Mouse (Mus musculus) inflammation-experienced regulatory T-cells, adult 6 months (primary cell): Measurements from ENCODE around the gene Rnf141. TPM values are rescaled to one million over a fixed set of nuclear protein-coding genes. Genes with fewer than 3 reads are reported as not detected.

ENCODE experiments used
- ATAC-seq: one replicate; pipeline ENCODE4 v1.8.0; 2017
- polyA plus RNA-seq, 3 experiments: library from polyadenylated mRNA; unstranded; fragments of 100-300 nt; shearing (Covaris generic); gene quantifications; one replicate each; pipeline ENCODE4 v1.2.1; 2017

The Rnf141 gene
- 10 to 100 TPM; 13.0 to 20.0 (median 13.1) TPM for polyA plus RNA-seq

- ATAC-seq = peak; percentile 88
Observed at GRCm38 (mm10) chr7:110843916-110844874, at the start of gene Rnf141. Gene Rnf141, minus strand, starts transcription at chr7:110844457.

GRCm38 (mm10) chr7:110891501-110891986, 47.3 kb upstream of the Rnf141 start:
- ATAC-seq = no peak

GRCm38 (mm10) chr7:110881746-110882333, 37.6 kb upstream of the Rnf141 start:
- ATAC-seq = no peak

GRCm38 (mm10) chr7:110878028-110878427, 33.8 kb upstream of the Rnf141 start:
- ATAC-seq = no peak

- no peak for ATAC-seq
Observed at GRCm38 (mm10) chr7:110876965-110877364, 32.7 kb upstream of the Rnf141 start.

DNA sequence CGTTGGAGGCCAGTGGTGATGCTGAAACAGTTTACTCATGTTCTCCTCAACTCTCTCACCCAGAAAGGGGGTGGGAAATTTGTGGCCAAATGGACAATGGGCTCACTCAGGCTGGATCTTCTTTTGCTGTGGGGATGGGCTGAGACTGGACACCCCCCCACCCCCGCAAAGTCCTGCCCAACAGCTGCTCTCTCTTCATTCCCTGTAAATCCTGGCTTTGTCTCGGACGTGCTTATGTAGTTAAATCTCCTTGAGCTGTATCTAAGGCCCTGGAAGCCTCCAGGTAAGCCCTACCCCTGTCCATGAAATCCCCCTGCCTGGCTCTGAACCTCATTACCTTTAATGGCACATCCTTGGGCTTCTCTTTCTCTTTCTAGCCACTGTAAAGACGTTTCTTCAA, 24.6 kb upstream of the Rnf141 start:
- ATAC-seq = no peak

GRCm38 (mm10) chr7:110867116-110867515, 22.9 kb upstream of the Rnf141 start:
- ATAC-seq = no peak

GRCm38 (mm10) chr7:110866021-110866420, 21.8 kb upstream of the Rnf141 start:
- ATAC-seq = no peak

DNA sequence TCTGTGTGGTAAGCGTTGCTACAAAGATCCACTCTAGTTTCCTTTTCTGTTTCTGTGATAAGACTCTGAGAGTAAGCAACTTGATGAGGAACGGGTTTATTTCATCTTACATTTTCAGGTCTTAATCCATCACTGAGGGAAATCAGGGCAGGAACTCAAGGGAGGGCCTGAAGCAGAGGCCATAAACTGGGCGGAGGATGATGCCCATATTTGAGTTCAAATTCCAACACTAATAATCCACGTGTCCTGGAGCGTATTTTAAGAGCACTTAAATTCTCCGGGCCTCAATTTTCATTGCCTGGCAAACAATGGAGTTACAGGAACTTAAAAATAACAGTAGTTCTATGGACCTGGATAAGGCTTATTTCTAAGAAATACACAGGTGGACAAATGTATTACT, 21.3 kb upstream of the Rnf141 start:
- no peak for ATAC-seq

- no peak for ATAC-seq
Observed at GRCm38 (mm10) chr7:110865038-110865437, 20.8 kb upstream of the Rnf141 start.

GRCm38 (mm10) chr7:110862751-110863289, 18.6 kb upstream of the Rnf141 start, which contains the start of gene Lyve1:
Gene Lyve1, minus strand, starts transcription at chr7:110863239.
- ATAC-seq = no peak

DNA sequence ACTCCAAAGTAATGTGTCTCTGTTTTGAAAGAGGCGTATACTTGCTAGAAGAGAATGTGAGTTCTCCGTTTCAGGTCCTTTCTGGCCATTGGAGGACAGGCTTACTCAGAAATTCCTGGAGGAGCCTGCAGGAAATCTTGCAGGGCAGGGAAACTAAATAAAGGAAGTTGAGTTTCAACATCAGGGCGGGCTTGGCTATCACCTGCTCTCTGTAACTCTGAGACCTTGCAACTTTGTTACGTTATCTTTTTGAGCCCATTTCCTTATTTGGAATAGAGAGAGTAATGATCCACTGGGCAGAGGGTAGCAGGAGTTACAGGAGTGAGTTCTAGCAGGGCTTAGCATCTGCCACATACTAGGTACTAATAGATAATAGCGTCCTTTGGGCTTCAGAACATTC, 15.9 kb upstream of the Rnf141 start:
- ATAC-seq = no peak

- no peak for ATAC-seq
Observed at GRCm38 (mm10) chr7:110855604-110856003, 11.3 kb upstream of the Rnf141 start.

DNA sequence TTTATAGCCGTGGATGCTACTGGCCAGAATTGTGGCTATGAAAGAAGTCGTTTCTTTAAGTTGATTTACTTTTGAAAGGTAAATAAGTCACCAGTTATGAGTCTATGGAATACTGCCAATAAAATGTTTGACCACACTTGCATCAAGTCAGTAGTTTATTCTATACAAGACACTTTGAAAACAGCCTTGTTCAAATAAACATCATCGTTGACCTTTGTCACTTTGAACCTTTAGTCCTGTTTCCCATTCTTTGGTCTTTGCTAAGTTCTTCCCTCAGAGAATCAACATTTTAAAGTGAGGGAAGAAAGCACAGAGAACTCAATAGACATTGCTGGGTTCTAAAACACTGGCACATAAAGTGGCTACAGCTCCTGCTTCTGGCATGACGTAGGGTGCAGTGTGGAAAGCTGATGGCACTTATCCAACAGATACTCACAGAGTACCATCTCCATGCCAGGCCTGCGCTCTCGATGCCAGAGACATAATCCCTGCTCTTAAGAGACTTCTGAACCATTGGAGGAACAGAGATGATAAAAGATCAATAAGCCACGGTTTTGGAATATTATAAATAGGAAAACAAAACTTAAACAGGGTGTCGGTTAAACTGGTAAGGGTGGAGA, 10.8 kb upstream of the Rnf141 start:
- no peak for ATAC-seq

GRCm38 (mm10) chr7:110854519-110854918, 10.3 kb upstream of the Rnf141 start:
- no peak for ATAC-seq

DNA sequence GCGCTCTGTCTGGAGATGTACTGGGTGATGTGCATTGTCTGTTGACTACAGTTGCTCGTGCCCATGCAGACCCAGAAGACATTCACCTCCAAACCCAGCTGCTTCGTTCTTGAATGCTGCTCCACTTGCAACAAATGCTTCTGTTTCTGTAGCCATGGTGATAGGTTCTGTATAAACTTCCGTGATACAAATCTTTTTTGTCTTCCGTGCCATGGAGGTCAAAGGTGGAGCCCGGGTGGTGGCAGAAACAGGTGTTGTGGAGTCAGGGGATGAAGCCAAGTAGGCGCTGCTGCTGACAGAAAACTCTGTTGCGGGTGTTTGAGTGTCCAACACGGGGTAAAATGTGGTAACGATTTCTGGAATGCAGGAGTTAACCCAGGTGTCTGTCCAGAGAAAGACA, 9.4 kb upstream of the Rnf141 start:
- ATAC-seq = no peak

DNA sequence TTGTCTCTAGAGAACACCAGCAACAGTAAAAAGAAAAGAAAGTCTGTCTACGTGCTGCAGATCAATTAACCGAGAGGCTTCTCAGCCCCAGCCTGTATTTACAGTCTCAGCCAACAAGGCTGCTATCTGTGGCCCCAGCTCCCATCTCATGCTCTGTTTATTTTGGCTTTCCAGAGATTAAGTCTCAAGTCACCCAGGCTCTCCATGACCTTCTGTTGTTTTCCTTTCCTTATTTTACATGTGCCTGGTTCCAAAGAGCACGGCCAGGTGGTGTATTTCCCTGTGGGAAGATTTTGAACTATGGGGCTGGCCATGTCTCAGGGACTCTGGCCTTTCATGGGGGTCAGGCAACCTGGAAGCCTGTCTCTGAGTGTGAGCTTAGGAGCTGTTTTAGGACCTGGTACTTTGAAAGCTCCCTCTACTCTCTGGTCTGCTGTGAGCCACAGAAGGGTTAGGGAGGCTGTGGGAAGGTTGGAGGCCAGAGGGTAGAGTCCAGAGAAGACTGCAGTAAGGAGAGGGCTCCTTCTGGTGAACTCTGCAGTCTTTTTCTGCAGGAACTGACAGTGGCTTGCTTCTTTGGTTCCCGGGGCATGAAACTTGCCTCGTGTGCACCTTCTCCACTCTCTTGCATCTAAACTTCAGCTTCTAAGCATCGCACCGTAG, 7.4 kb upstream of the Rnf141 start:
- ATAC-seq = no peak

GRCm38 (mm10) chr7:110848371-110848770, 4.1 kb upstream of the Rnf141 start:
- ATAC-seq = no peak

GRCm38 (mm10) chr7:110847321-110847720, 3.1 kb upstream of the Rnf141 start:
- ATAC-seq = no peak

DNA sequence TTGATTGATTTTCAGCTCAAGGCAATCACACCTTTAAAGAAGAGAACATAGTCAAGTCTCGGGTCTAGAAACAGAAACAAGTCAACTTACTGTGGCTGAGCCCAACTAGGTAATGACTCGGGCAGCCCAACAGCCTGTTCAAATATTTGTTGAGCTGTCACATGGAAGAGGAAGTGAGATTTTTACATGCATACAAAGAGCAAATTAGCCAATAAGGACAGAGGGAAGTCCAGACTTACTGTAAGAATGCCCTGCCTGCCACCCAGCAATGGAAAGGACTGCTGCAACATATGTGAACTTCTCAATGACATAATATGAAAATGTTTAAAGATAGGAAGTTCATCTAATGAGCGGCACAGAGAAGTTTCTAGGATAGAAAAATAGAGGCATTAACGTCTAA, 3.9 kb downstream of the Rnf141 start:
- ATAC-seq = no peak

DNA sequence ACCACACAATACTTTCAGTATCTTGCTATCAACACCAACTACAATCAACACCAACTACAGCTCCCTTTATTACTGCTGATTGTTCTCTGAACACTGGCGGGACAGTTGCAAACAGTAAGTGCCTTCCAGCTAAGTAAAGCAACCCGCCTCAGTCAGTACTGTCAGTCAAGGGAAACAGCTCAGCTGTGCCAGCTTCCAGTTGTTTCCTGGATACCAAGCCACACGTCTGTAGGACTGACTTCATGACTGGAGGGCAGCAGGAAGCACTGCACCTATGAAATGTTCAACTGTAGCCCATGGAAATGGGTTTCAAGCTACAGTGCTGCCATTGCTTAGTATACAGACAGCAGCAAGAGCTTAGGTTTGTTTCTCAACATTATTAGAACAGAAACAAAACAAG, 9.7 kb downstream of the Rnf141 start:
- no peak for ATAC-seq

- no peak for ATAC-seq
Observed at GRCm38 (mm10) chr7:110834018-110834417, 10.2 kb downstream of the Rnf141 start.
